Comparison of ENCODE assay signal across 18 mouse cellular contexts in genomic region chr6:54409271-54409670, GRCm38 (mm10). TPM values are rescaled to one million over a fixed set of nuclear protein-coding genes. Genes with fewer than 3 reads are reported as not detected.
DNase-seq lines count a peak whose midpoint lies in the region; ATAC-seq and TF ChIP-seq lines count a peak whose summit lies in the region.
"Had no signal": no experiment of that assay in that cellular context is flagged by ENCODE, and none has a peak within 500 bp of the region (broad histone marks: within the 10 kb centered on the region; RNA-seq: fewer than 3 reads in every experiment).

No protein-coding gene starts in this region.

- 37% methylated on average over 6 of the region's 6 CpGs for WGBS in lung, embryonic 14.5 days
- WGBS in heart, embryonic 12.5 days = 27% methylated on average over 6 of the region's 6 CpGs
- WGBS in limb, embryonic 14.5 days = 60% methylated on average over 6 of the region's 6 CpGs
- 55% methylated on average over 6 of the region's 6 CpGs for WGBS in forebrain, embryonic 14.5 days

- TF ChIP-seq CTCF in gastrocnemius, adult 2 months (IDR thresholded peaks at IDR 0.05) = peak; percentile 35; the same call in 1 of the 2 replicates
- TF ChIP-seq CTCF in lung, embryonic 14.5 days (IDR thresholded peaks at IDR 0.05; ENCODE audit: low read depth) = no peak

- no peak for TF ChIP-seq POLR2A in limb, embryonic 14.5 days (IDR thresholded peaks at IDR 0.05; ENCODE audit: borderline replicate concordance, extremely low read depth, insufficient read depth, insufficient read length)

- H3K36me3 ChIP-seq in lung, embryonic 14.5 days (ENCODE audit: insufficient read depth) = no peaks in the 10 kb centered on the region
- no peaks in the 10 kb centered on the region for H3K36me3 ChIP-seq in heart, embryonic 12.5 days
- no peaks in the 10 kb centered on the region for H3K36me3 ChIP-seq in limb, embryonic 14.5 days (ENCODE audit: control insufficient read depth, insufficient read depth, low read length)
- no peaks in the 10 kb centered on the region for H3K36me3 ChIP-seq in forebrain, embryonic 14.5 days (ENCODE audit: control insufficient read depth, insufficient read depth, low read length)
- H3K36me3 ChIP-seq: G1E had no signal

- H3K9ac ChIP-seq in lung, embryonic 14.5 days = no peak overlapping the region
- no peak overlapping the region for H3K9ac ChIP-seq in heart, embryonic 12.5 days
- no peak overlapping the region for H3K9ac ChIP-seq in limb, embryonic 14.5 days (ENCODE audit: low read depth, low read length, severe bottlenecking)
- no peak overlapping the region for H3K9ac ChIP-seq in forebrain, embryonic 14.5 days (ENCODE audit: low read length)

- H3K4me2 ChIP-seq in lung, embryonic 14.5 days = no peak overlapping the region
- H3K4me2 ChIP-seq in heart, embryonic 12.5 days = peak overlapping the region; percentile 16; the same call in 1 of the 2 replicates
- H3K4me2 ChIP-seq in limb, embryonic 14.5 days (replicated peaks; ENCODE audit: low read depth, low read length, severe bottlenecking) = no peak overlapping the region
- H3K4me2 ChIP-seq in forebrain, embryonic 14.5 days (ENCODE audit: low read length) = no peak overlapping the region
- H3K4me2 ChIP-seq: midbrain, embryonic 11.5 days had no signal

- H3K27me3 ChIP-seq in lung, embryonic 14.5 days (ENCODE audit: insufficient read depth, low read length) = no peaks in the 10 kb centered on the region
- no peaks in the 10 kb centered on the region for H3K27me3 ChIP-seq in heart, embryonic 12.5 days (replicated peaks)
- H3K27me3 ChIP-seq in limb, embryonic 14.5 days (ENCODE audit: control insufficient read depth, insufficient read depth, low read length) = no peaks in the 10 kb centered on the region
- no peaks in the 10 kb centered on the region for H3K27me3 ChIP-seq in forebrain, embryonic 14.5 days (replicated peaks; ENCODE audit: control insufficient read depth, insufficient read depth, low read length)

- no peaks in the 10 kb centered on the region for H3K9me3 ChIP-seq in lung, embryonic 14.5 days (ENCODE audit: low read depth, low read length)
- H3K9me3 ChIP-seq in heart, embryonic 12.5 days (replicated peaks) = 0 out of 2 replicates have a peak, but pooled peaks cover 2% of the 10 kb centered on the region
- no peaks in the 10 kb centered on the region; the same call in 1 of the 2 replicates for H3K9me3 ChIP-seq in limb, embryonic 14.5 days (ENCODE audit: control insufficient read depth, low read length)
- no peaks in the 10 kb centered on the region for H3K9me3 ChIP-seq in forebrain, embryonic 14.5 days (replicated peaks; ENCODE audit: control insufficient read depth, low read length)

- peak overlapping the region; percentile 56 for H3K4me3 ChIP-seq in gastrocnemius, adult 2 months
- no peak overlapping the region for H3K4me3 ChIP-seq in lung, embryonic 14.5 days (ENCODE audit: low read depth, low read length)
- H3K4me3 ChIP-seq in heart, embryonic 12.5 days = no peak overlapping the region
- no peak overlapping the region for H3K4me3 ChIP-seq in limb, embryonic 14.5 days (replicated peaks; ENCODE audit: low read length)
- H3K4me3 ChIP-seq in forebrain, embryonic 14.5 days (ENCODE audit: low read depth, low read length) = no peak overlapping the region
- H3K4me3 ChIP-seq: left cerebral cortex, adult 2 months had no signal

- DNase-seq in gastrocnemius, adult 2 months = peak; percentile 55
- no peak for DNase-seq in gastrocnemius, postnatal 14 days
- DNase-seq in lung, embryonic 14.5 days = no peak
- DNase-seq in lung, adult 18-20 months = no peak
- no peak for DNase-seq in limb, embryonic 14.5 days (ENCODE audit: low spot score)
- no peak for DNase-seq in forebrain, embryonic 14.5 days (ENCODE audit: low spot score)
- DNase-seq: adrenal gland, postnatal 36 days; B cell, adult 2 months; embryo, embryonic 11 days; kidney, postnatal 25 days; lung, postnatal 14 days; right cerebral cortex, postnatal 25 days; thymus, postnatal 36 days had no signal

- H3K27ac ChIP-seq in gastrocnemius, adult 2 months = peak overlapping the region; percentile 91
- H3K27ac ChIP-seq in lung, embryonic 14.5 days (ENCODE audit: low read depth) = no peak overlapping the region
- H3K27ac ChIP-seq in heart, embryonic 12.5 days (ENCODE audit: poor library complexity, severe bottlenecking) = no peak overlapping the region
- no peak overlapping the region for H3K27ac ChIP-seq in limb, embryonic 14.5 days (replicated peaks; ENCODE audit: low read depth, low read length)
- H3K27ac ChIP-seq in forebrain, embryonic 14.5 days (ENCODE audit: low read depth, low read length) = no peak overlapping the region
- H3K27ac ChIP-seq: left cerebral cortex, adult 2 months had no signal

- no peaks in the 10 kb centered on the region for H3K4me1 ChIP-seq in lung, embryonic 14.5 days (ENCODE audit: insufficient read depth)
- peaks cover 9% of the 10 kb centered on the region; the same call in 1 of the 2 replicates for H3K4me1 ChIP-seq in heart, embryonic 12.5 days (replicated peaks)
- H3K4me1 ChIP-seq in limb, embryonic 14.5 days (ENCODE audit: control insufficient read depth, insufficient read depth, low read length) = no peaks in the 10 kb centered on the region
- H3K4me1 ChIP-seq in forebrain, embryonic 14.5 days (ENCODE audit: control insufficient read depth, insufficient read depth, low read length) = no peaks in the 10 kb centered on the region

- intact Hi-C loops in gastrocnemius, adult 2 months (cut with DNase I) = loop anchor here (5.0 kb wide), 1 partner anchor 68 kb away; no protein-coding TSS in a partner anchor
- intact Hi-C loops in gastrocnemius, postnatal 14 days (cut with DNase I; ENCODE audit: low total_unique reads) = no loop called here

- ATAC-seq in lung, embryonic 14.5 days (ENCODE audit: insufficient read depth) = peak; percentile 24; the same call in 1 of the 2 replicates
- ATAC-seq in heart, embryonic 12.5 days (ENCODE audit: insufficient number of reproducible peaks, low FRiP score) = peak; percentile 39
- peak; percentile 80 for ATAC-seq in limb, embryonic 14.5 days (ENCODE audit: low FRiP score, low read depth)
- no peak for ATAC-seq in erythroid progenitor cell, adult 5-6 weeks (replicated peaks; ENCODE audit: low FRiP score, poor library complexity, severe bottlenecking)
- no peak for ATAC-seq in forebrain, embryonic 14.5 days

RNA-seq across cellular contexts. Expression of gene Wipf3, which starts 20.1 kb away (rescaled TPM):
- total RNA-seq in gastrocnemius, adult 2 months (2021) = 10 to 100 TPM; 11.3 to 14.3 TPM
- total RNA-seq in gastrocnemius, postnatal 14 days (2021) = 10 to 100 TPM in 1 of 2 experiments, 1 to 10 TPM in 1; 9.6 to 11.7 TPM
- polyA plus RNA-seq in lung, embryonic 14.5 days (2014; fragmentation: Nextera tagmentation; extraction: Ambion mirVana) = 1.9 and 2.2 TPM in 2 replicates
- 4.8 and 4.9 TPM in 2 replicates for polyA plus RNA-seq in heart, embryonic 12.5 days (2016; fragmentation: Nextera tagmentation; extraction: Ambion mirVana)
- polyA plus RNA-seq in limb, embryonic 14.5 days (2012; rRNA removed) = 5.4 and 5.6 TPM in 2 replicates
- polyA plus RNA-seq in limb, embryonic 14.5 days (2014; fragmentation: Nextera tagmentation; extraction: Ambion mirVana) = 1.8 and 2.4 TPM in 2 replicates
- total RNA-seq in erythroid progenitor cell, adult 5-6 weeks (2015; ENCODE audit: low replicate concordance) = not detected in 2 replicates
- not detected in 2 replicates for total RNA-seq in erythroid progenitor cell, adult 5-6 weeks (2017; ENCODE audit: low replicate concordance)
- polyA plus RNA-seq in forebrain, embryonic 14.5 days (2014; fragmentation: Nextera tagmentation; extraction: Ambion mirVana) = 2.6 and 3.0 TPM in 2 replicates
- polyA plus RNA-seq: G1E had no signal

Comparison
In these comparisons a context has a peak if more than half of its experiments do, and no peak if none do; other contexts are left out.
1. ATAC-seq: peak in lung, embryonic 14.5 days (single experiment), heart, embryonic 12.5 days (single experiment) and limb, embryonic 14.5 days (single experiment); none in erythroid progenitor cell, adult 5-6 weeks (single experiment) and forebrain, embryonic 14.5 days (single experiment).